Mouse (Mus musculus) stomach, postnatal 0 days (tissue): ENCODE data around the gene Med13l. TPM values are rescaled to one million over a fixed set of nuclear protein-coding genes. Genes with fewer than 3 reads are reported as not detected.
A peak's percentile ranks its signal among the peaks of the same experiment; 100 is the strongest.

Source experiments
- ATAC-seq: fragments of 200-750 bp; cut with Nextera tagmentation; 2 replicates; pipeline ENCODE4 v1.8.0; 2017; ENCODE audit not compliant: low FRiP score, low TSS enrichment
- DNase-seq: peaks from one replicate; pipeline ENCODE4 v3.0.0-alpha.2; 2016; ENCODE audit warnings: low spot score
- H3K27ac ChIP-seq: fragments of 300-500 bp; sonication (generic); replicated peaks from 2 replicates; pipeline ENCODE4 v1.5.1; 2014; ENCODE audit warnings: mild to moderate bottlenecking, control low read depth
- H3K27me3 ChIP-seq: fragments of 300-500 bp; sonication (generic); 2 replicates; pipeline ENCODE4 v1.6.1; 2014; ENCODE audit warnings: low read length; ENCODE audit not compliant: control insufficient read depth, insufficient read depth
- H3K36me3 ChIP-seq: fragments of 300-500 bp; sonication (generic); 2 replicates; pipeline ENCODE4 v1.6.1; 2014; ENCODE audit warnings: low read length, mixed read lengths; ENCODE audit not compliant: control insufficient read depth, insufficient read depth
- H3K4me1 ChIP-seq: fragments of 300-500 bp; sonication (generic); replicated peaks from 2 replicates; pipeline ENCODE4 v1.6.1; 2014; ENCODE audit warnings: antibody characterized with exemption; ENCODE audit not compliant: control insufficient read depth, insufficient read depth
- H3K4me2 ChIP-seq: fragments of 300-500 bp; sonication (generic); replicated peaks from 2 replicates; pipeline ENCODE4 v1.6.1; 2014; ENCODE audit warnings: low read depth, mild to moderate bottlenecking, control low read depth, moderate library complexity
- H3K4me3 ChIP-seq: fragments of 300-500 bp; sonication (generic); 2 replicates; pipeline ENCODE4 v1.5.1; 2014; ENCODE audit warnings: low read depth, low read length, control low read depth
- H3K9ac ChIP-seq: fragments of 300-500 bp; sonication (generic); 2 replicates; pipeline ENCODE4 v1.6.1; 2014; ENCODE audit warnings: mild to moderate bottlenecking, low read length, control low read depth, mixed read lengths
- H3K9me3 ChIP-seq: fragments of 300-500 bp; sonication (generic); 2 replicates; pipeline ENCODE4 v1.6.1; 2016; ENCODE audit warnings: low read length; ENCODE audit not compliant: control insufficient read depth
- CTCF ChIP-seq: IDR thresholded peaks from 2 replicates; pipeline ENCODE4 v1.5.1; 2016; ENCODE audit warnings: antibody characterized with exemption, low read depth, mild to moderate bottlenecking, moderate library complexity
- EP300 ChIP-seq: optimal IDR thresholded peaks from 2 replicates; pipeline ENCODE3; 2016; ENCODE audit warnings: antibody characterized with exemption
- WGBS: fragments of 180-500 bp; shearing (Covaris S2); extraction: QIAGEN DNeasy Blood & Tissue Kit; methylation state at CpG from one replicate; pipeline ENCODE4 v1.1.7; 2014; 5-methylcytosine and 5-hydroxymethylcytosine counted together
- polyA plus RNA-seq: library from polyadenylated mRNA; unstranded; fragments of >200 nt; fragmentation: Nextera tagmentation; extraction: Ambion mirVana; gene quantifications from 2 replicates; pipeline ENCODE4 v1.2.1, GENCODE M21; 2015

Gene Med13l
- polyA plus RNA-seq, 1 experiment from 2014 or later, result 5.4 TPM

GRCm38 (mm10) chr5:118797811-118798210 lies 237.3 kb downstream of the Med13l start:
- Histone ChIP-seq H3K4me1 (no peaks in the 10 kb centered on the region), H3K4me3 (no peak overlapping the region), H3K36me3 (no peaks in the 10 kb centered on the region), H3K4me2 (no peak overlapping the region), H3K9ac (no peak overlapping the region), H3K9me3 (no peaks in the 10 kb centered on the region), H3K27ac (no peak overlapping the region), H3K27me3 (no peaks in the 10 kb centered on the region)
- DNase-seq (no peak), ATAC-seq (no peak)
- no peak for TF ChIP-seq CTCF
- no peak for TF ChIP-seq EP300
- 90% methylated on average over 11 of the region's 11 CpGs for WGBS

- ATAC-seq (no peak), DNase-seq (no peak)
- Histone ChIP-seq H3K4me1 (no peaks in the 10 kb centered on the region), H3K9ac (no peak overlapping the region), H3K4me3 (no peak overlapping the region), H3K36me3 (no peaks in the 10 kb centered on the region), H3K9me3 (no peaks in the 10 kb centered on the region), H3K27me3 (no peaks in the 10 kb centered on the region), H3K4me2 (no peak overlapping the region), H3K27ac (no peak overlapping the region)
- 31% methylated on average over 5 of the region's 5 CpGs for WGBS
- no peak for TF ChIP-seq EP300
- no peak for TF ChIP-seq CTCF
These were observed 241.1 kb downstream of the Med13l start for GRCm38 (mm10) chr5:118801592-118801991.

DNA sequence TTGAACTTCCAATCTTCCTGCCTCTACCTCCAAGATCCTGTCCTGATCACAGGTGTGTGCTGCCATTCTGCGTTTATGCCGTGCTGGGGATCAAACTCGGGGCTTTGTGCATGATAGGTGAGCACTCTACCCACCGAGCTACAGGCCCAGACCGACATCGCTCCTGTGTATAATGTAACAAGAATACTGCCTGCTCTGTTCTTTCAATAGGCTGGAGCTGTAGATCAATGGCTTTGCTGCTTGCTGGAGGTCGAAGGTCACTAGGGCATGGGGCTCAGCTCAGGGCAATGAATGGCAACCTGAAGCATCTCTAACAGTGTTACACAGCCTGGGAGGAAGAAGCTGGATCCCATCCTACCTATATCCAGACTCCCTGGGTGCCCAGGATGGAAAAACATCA lies 241.6 kb downstream of the Med13l start:
- WGBS, result 80% methylated on average over 7 of the region's 7 CpGs
- no peak overlapping the region for H3K9ac ChIP-seq
- no peak for TF ChIP-seq CTCF

GRCm38 (mm10) chr5:118808946-118809345 lies 248.5 kb downstream of the Med13l start:
- Histone ChIP-seq H3K9ac (no peak overlapping the region), H3K4me1 (no peaks in the 10 kb centered on the region), H3K4me3 (no peak overlapping the region), H3K27me3 (no peaks in the 10 kb centered on the region), H3K36me3 (no peaks in the 10 kb centered on the region), H3K27ac (no peak overlapping the region), H3K9me3 (no peaks in the 10 kb centered on the region), H3K4me2 (no peak overlapping the region)
- ATAC-seq (no peak), DNase-seq (no peak)
- no peak for TF ChIP-seq EP300
- TF ChIP-seq CTCF, result no peak
- WGBS, result 82% methylated on average over 12 of the region's 12 CpGs

More for the DNA sequence above, 241.6 kb downstream of the Med13l start:
- H3K4me3 ChIP-seq, result no peak overlapping the region
- no peak overlapping the region for H3K4me2 ChIP-seq
- H3K27me3 ChIP-seq, result no peaks in the 10 kb centered on the region
- H3K4me1 ChIP-seq, result no peaks in the 10 kb centered on the region
- H3K36me3 ChIP-seq, result no peaks in the 10 kb centered on the region
- no peaks in the 10 kb centered on the region for H3K9me3 ChIP-seq
- DNase-seq (no peak), ATAC-seq (no peak; the same call in 1 of the 2 replicates)
- H3K27ac ChIP-seq, result no peak overlapping the region

GRCm38 (mm10) chr5:118809588-118809987 lies 249.1 kb downstream of the Med13l start:
- Histone ChIP-seq H3K27me3 (no peaks in the 10 kb centered on the region), H3K4me3 (no peak overlapping the region), H3K9ac (no peak overlapping the region), H3K4me2 (no peak overlapping the region), H3K27ac (no peak overlapping the region), H3K4me1 (no peaks in the 10 kb centered on the region), H3K36me3 (no peaks in the 10 kb centered on the region), H3K9me3 (no peaks in the 10 kb centered on the region)
- WGBS, result 68% methylated on average over 5 of the region's 5 CpGs
- peak; percentile 51; the same call in 1 of the 2 replicates for ATAC-seq
- no peak for DNase-seq
- TF ChIP-seq CTCF (no peak), EP300 (peak; percentile 51)

GRCm38 (mm10) chr5:118811690-118812089 lies 251.2 kb downstream of the Med13l start:
- no peaks in the 10 kb centered on the region for H3K4me1 ChIP-seq
- no peak overlapping the region for H3K4me2 ChIP-seq
- 41% methylated on average over 5 of the region's 5 CpGs for WGBS
- no peaks in the 10 kb centered on the region for H3K27me3 ChIP-seq
- H3K9me3 ChIP-seq, result no peaks in the 10 kb centered on the region
- no peak overlapping the region for H3K4me3 ChIP-seq
- H3K36me3 ChIP-seq, result no peaks in the 10 kb centered on the region
- no peak for DNase-seq
- no peak overlapping the region for H3K27ac ChIP-seq
- ATAC-seq, result no peak
- TF ChIP-seq EP300 (no peak), CTCF (peak; percentile 55)
- H3K9ac ChIP-seq, result no peak overlapping the region
